Mouse (Mus musculus) neural tube, embryonic 14.5 days (tissue): ENCODE results near the gene Reps2. TPM values are rescaled to one million over a fixed set of nuclear protein-coding genes. Genes with fewer than 3 reads are reported as not detected.

ENCODE experiments used
- ATAC-seq: fragments of 200-750 bp; cut with Nextera tagmentation; 2 replicates; pipeline ENCODE4 v1.8.0; 2017; ENCODE audit warnings: low read depth, mild to moderate bottlenecking, moderate TSS enrichment, moderate library complexity
- H3K27ac ChIP-seq: fragments of 300-500 bp; sonication (generic); 2 replicates; pipeline ENCODE4 v1.5.1; 2014; ENCODE audit warnings: low read depth, mild to moderate bottlenecking, control low read depth, low read length, moderate library complexity, mixed read lengths
- H3K27me3 ChIP-seq: fragments of 300-500 bp; sonication (generic); 2 replicates; pipeline ENCODE4 v1.6.1; 2014; ENCODE audit warnings: low read length; ENCODE audit not compliant: control insufficient read depth, insufficient read depth
- H3K36me3 ChIP-seq: fragments of 300-500 bp; sonication (generic); 2 replicates; pipeline ENCODE4 v1.6.1; 2014; ENCODE audit warnings: low read length, mixed read lengths; ENCODE audit not compliant: control insufficient read depth, insufficient read depth
- H3K4me1 ChIP-seq: fragments of 300-500 bp; sonication (generic); 2 replicates; pipeline ENCODE4 v1.6.1; 2014; ENCODE audit warnings: low read length; ENCODE audit not compliant: control insufficient read depth, insufficient read depth
- H3K4me2 ChIP-seq: fragments of 300-500 bp; sonication (generic); 2 replicates; pipeline ENCODE4 v1.6.1; 2014; ENCODE audit warnings: mild to moderate bottlenecking, low read depth, low read length, control low read depth
- H3K4me3 ChIP-seq: fragments of 300-500 bp; sonication (generic); 2 replicates; pipeline ENCODE4 v1.5.1; 2014; ENCODE audit warnings: low read depth, low read length, control low read depth, mixed read lengths
- H3K9ac ChIP-seq: fragments of 300-500 bp; sonication (generic); replicated peaks from 2 replicates; pipeline ENCODE4 v1.6.1; 2014; ENCODE audit warnings: low read depth, mild to moderate bottlenecking, control low read depth, low read length, mixed read lengths
- H3K9me3 ChIP-seq: fragments of 300-500 bp; sonication (generic); 2 replicates; pipeline ENCODE4 v1.6.1; 2016; ENCODE audit warnings: low read length; ENCODE audit not compliant: control insufficient read depth
- WGBS: fragments of 180-500 bp; shearing (Covaris S2); extraction: QIAGEN DNeasy Blood & Tissue Kit; methylation state at CpG from one replicate; pipeline ENCODE4 v1.1.7; 2014; 5-methylcytosine and 5-hydroxymethylcytosine counted together
- polyA plus RNA-seq: library from polyadenylated mRNA; unstranded; fragments of >200 nt; fragmentation: Nextera tagmentation; extraction: Ambion mirVana; gene quantifications from 2 replicates; pipeline ENCODE4 v1.2.1, GENCODE M21; 2014

The Reps2 gene
- 3.6 and 4.0 TPM in 2 replicates for polyA plus RNA-seq

DNA sequence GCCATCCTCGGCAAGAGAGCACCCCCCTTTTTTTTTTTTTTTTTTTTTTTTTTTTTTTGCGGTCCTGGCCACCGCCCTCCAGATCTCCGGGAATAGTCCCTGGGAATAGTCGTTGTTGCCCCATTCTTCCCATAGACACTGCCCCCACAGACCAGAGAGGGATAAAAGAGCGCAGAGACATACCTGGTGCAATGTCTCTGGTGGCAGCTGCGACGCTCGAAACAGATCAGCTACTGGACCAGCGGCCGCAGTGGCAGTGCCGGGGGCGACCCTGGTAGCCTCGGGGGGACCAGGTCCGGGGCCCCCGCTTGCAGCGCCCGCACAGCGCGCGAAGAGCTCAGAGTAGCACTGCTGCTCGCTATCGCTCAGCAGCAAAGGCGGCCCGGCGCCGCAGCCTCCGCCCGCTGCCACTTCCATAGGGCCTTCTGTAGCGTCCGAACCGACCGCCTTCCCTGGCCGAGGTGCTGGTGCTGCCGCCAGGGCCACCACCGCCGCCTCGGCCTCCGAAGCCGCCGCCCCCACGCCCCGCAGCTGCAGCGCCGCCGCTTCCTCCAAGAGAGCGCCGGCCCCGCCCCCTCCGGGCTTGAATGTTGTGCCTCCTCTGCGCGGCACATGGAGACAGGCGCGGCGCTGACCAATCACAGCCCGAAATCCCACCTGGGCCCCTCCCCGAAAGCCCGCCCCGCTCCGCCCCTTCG is at the start of gene Reps2:
Gene Reps2, minus strand, starts transcription at position 559 of the 698 bp plus-strand sequence.
- Histone ChIP-seq H3K27ac (no peak within 1 kb of the TSS), H3K36me3 (no peaks in the 10 kb centered on the region), H3K4me2 (peak within 1 kb of the TSS; percentile 50), H3K9ac (peak within 1 kb of the TSS; percentile 53), H3K4me3 (peak within 1 kb of the TSS; percentile 52), H3K9me3 (no peaks in the 10 kb centered on the region), H3K4me1 (no peaks in the 10 kb centered on the region), H3K27me3 (0 out of 2 replicates have a peak, but pooled peaks cover 3% of the 10 kb centered on the region)
- 17% methylated on average over 48 of the region's 61 CpGs for WGBS
- ATAC-seq: peak; percentile 98

DNA sequence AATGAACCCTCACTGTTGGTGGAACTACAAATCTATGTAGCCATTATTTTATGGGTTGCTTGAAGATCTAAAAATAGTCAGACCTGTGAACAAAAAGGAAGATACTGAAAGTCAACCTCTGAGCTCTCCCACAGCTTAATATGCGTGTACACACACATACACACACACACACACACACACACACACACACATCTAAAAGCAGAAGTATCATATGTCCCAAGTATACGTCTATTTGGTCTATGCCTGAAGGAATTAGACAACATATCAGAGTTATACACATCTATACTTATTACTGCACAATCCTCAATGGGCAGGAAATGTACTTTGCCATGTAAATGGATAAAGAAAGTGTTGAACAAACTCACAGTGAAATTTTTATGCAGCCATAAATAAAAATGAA is 47.8 kb upstream of the Reps2 start:
- Histone ChIP-seq H3K27me3 (no peaks in the 10 kb centered on the region), H3K4me1 (no peaks in the 10 kb centered on the region), H3K27ac (no peak overlapping the region), H3K9ac (no peak overlapping the region), H3K4me2 (no peak overlapping the region), H3K9me3 (no peaks in the 10 kb centered on the region), H3K36me3 (no peaks in the 10 kb centered on the region), H3K4me3 (no peak overlapping the region)
- ATAC-seq: no peak
- WGBS: 63% methylated on average over 2 of the region's 2 CpGs

DNA sequence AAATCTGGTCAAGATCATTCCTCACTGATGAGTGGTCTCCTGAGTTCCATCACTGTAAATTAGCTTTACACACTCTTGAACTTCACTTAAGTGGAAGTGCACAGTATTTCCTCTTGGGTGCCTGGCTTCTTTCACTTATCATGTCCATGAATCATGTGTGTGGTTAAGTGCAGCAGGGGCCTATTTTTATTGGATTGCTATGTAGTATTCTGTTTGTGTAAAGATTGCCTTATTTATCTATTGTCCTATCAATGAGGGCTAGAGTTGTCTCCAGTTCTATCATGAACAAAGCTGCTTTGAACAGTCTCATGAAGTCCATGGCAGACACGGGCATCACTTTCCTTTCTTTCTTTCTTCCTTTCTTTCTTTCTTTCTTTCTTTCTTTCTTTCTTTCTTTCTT is 41.9 kb upstream of the Reps2 start:
- H3K9me3 ChIP-seq: no peaks in the 10 kb centered on the region
- H3K4me2 ChIP-seq: no peak overlapping the region
- ATAC-seq: no peak
- no peak overlapping the region for H3K4me3 ChIP-seq
- no peak overlapping the region for H3K9ac ChIP-seq
- no peaks in the 10 kb centered on the region for H3K27me3 ChIP-seq
- H3K36me3 ChIP-seq: no peaks in the 10 kb centered on the region
- WGBS: 86% methylated on average over 1 of the region's 1 CpGs
- no peak overlapping the region for H3K27ac ChIP-seq
- H3K4me1 ChIP-seq: no peaks in the 10 kb centered on the region

DNA sequence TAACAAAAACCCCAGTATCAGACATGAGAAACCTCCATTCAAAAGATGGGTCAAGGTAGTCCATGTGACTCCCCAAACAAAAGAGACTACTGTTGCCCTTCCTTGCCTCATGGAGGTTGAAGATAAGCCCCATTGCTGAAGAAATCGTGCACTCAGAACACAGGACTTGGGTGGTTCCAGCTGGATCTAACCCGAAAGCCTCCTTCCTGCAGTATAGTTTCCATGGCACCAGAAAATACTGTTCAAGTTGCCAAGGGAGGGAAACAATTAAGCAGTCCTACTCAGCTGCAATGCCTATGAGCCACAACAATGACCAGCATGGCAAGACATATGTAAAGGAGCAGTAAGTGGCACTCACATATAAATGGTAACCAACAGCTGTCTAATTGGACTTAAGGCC is 36.1 kb upstream of the Reps2 start:
- Histone ChIP-seq H3K27ac (no peak overlapping the region), H3K4me3 (no peak overlapping the region), H3K27me3 (no peaks in the 10 kb centered on the region), H3K4me2 (no peak overlapping the region), H3K9ac (no peak overlapping the region), H3K36me3 (no peaks in the 10 kb centered on the region), H3K9me3 (no peaks in the 10 kb centered on the region), H3K4me1 (no peaks in the 10 kb centered on the region)
- ATAC-seq: no peak
- WGBS: 68% methylated on average over 2 of the region's 2 CpGs

DNA sequence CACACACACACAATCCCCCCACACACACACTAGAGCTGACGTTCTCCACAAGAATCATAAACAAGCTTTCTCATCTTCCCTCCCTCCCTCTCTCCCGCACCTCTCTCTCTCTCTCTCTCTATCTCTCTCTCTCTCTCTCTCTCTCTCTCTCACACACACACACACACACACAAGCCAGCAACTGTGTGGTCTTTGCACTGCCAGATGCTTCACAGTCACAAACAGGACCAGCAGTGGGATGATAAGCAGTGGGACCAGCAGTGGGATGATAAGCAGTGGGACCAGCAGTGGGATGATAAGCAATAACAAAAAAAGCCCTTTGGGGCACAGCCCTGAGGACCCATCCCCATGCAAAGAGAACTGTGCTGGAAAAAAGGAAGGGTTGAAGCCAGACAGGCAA is 35.4 kb upstream of the Reps2 start:
- H3K9ac ChIP-seq: no peak overlapping the region
- no peak for ATAC-seq
- H3K27me3 ChIP-seq: no peaks in the 10 kb centered on the region
- H3K9me3 ChIP-seq: no peaks in the 10 kb centered on the region
- H3K4me2 ChIP-seq: no peak overlapping the region
- no peaks in the 10 kb centered on the region for H3K4me1 ChIP-seq
- H3K27ac ChIP-seq: no peak overlapping the region
- no peaks in the 10 kb centered on the region for H3K36me3 ChIP-seq
- no peak overlapping the region for H3K4me3 ChIP-seq
- 66% methylated on average over 2 of the region's 2 CpGs for WGBS

DNA sequence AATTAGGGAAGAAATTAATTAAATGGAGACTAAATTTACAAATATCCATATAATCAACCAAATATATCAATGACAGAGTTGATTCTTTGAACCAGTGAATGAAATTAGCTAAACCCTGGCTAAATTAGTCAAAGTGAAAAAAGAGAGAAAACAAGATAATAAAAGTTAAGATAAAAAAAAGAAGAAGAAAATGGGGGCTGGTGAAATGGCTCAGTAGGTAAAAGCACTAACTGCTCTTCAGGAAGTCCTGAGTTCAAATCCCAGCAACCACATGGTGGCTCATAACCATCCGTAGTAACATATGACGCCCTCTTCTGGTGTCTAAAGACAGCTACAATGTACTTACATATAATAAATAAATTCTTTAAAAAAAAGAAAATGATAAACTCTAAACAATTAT is 22.7 kb upstream of the Reps2 start:
- H3K4me2 ChIP-seq: no peak overlapping the region
- H3K4me1 ChIP-seq: no peaks in the 10 kb centered on the region
- no peak for ATAC-seq
- no peaks in the 10 kb centered on the region for H3K9me3 ChIP-seq
- H3K27me3 ChIP-seq: no peaks in the 10 kb centered on the region
- no peaks in the 10 kb centered on the region for H3K36me3 ChIP-seq
- H3K27ac ChIP-seq: no peak overlapping the region
- H3K9ac ChIP-seq: no peak overlapping the region
- no peak overlapping the region for H3K4me3 ChIP-seq
- 84% methylated on average over 2 of the region's 2 CpGs for WGBS

DNA sequence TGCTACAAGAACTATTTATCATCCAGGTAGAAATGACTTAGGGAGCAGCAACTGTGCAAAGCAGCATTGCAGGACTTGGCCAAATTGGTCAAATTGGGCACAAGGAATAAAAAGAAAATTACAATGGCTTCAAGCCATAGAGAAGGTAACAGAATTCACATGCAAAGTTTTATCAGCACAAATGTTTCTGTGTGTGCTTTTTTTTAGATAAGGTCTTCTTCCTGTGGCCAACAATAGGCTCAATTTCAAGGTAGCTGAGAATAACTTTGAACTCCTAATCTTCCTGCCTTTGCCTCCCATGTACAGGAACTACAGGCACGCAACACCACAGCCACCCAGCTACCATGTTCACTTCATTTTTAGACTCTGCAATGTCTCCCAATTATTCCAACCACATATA is 16.7 kb upstream of the Reps2 start:
- WGBS: 81% methylated on average over 1 of the region's 1 CpGs
- no peaks in the 10 kb centered on the region for H3K9me3 ChIP-seq
- ATAC-seq: no peak
- no peaks in the 10 kb centered on the region for H3K27me3 ChIP-seq
- H3K4me2 ChIP-seq: no peak overlapping the region
- no peak overlapping the region for H3K4me3 ChIP-seq
- H3K36me3 ChIP-seq: no peaks in the 10 kb centered on the region
- H3K4me1 ChIP-seq: no peaks in the 10 kb centered on the region
- no peak overlapping the region for H3K27ac ChIP-seq
- no peak overlapping the region for H3K9ac ChIP-seq

DNA sequence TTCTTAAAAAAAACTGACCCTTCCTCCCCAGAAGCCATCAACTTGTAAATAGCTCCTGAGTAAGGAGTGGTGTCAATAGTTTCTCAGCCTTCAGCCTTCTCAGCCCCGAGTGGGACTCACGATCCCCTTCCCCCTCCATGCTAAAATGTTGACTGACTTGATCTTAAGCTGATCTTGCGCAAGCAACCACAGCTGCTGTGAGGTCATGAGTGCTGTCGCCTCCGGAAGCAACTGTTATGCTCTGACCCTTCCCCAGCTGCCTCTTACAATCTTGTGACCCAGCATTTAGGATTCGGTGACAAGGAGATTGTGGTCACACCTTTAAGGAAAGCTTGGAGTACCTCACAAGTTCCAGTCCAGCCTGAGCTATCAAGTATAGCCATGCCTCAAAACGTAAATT is 10.1 kb upstream of the Reps2 start:
- no peak for ATAC-seq
- no peaks in the 10 kb centered on the region for H3K9me3 ChIP-seq
- no peak overlapping the region for H3K27ac ChIP-seq

DNA sequence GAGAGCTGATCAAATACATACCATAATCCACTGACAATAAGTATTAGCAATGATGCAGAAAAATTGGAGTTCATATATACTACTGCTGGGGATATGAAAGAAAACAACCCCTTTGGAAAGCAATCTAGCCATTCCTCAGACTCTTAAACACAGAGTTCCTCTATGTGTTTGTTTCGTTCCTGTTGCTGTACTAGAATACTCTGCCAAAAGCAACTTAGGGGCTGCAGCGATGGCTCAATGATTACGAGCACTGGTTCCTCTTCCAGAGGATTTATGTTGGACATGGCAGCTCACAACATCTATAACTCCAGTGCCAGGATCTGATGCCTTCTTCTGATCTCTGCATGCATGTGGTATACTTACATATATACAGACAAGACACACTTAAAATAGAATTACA is 9.0 kb upstream of the Reps2 start:
- H3K4me3 ChIP-seq: no peak overlapping the region
- H3K27me3 ChIP-seq: 0 out of 2 replicates have a peak, but pooled peaks cover 3% of the 10 kb centered on the region
- WGBS: 88% methylated on average over 3 of the region's 3 CpGs
- no peak overlapping the region for H3K9ac ChIP-seq
- no peak for ATAC-seq
- no peaks in the 10 kb centered on the region for H3K36me3 ChIP-seq
- no peaks in the 10 kb centered on the region for H3K9me3 ChIP-seq
- H3K27ac ChIP-seq: no peak overlapping the region
- no peaks in the 10 kb centered on the region for H3K4me1 ChIP-seq
- no peak overlapping the region for H3K4me2 ChIP-seq

More for the DNA sequence above, 10.1 kb upstream of the Reps2 start:
- H3K9ac ChIP-seq: no peak overlapping the region
- H3K4me3 ChIP-seq: no peak overlapping the region
- no peaks in the 10 kb centered on the region for H3K4me1 ChIP-seq
- WGBS: 85% methylated on average over 7 of the region's 7 CpGs
- H3K36me3 ChIP-seq: no peaks in the 10 kb centered on the region
- H3K4me2 ChIP-seq: no peak overlapping the region
- H3K27me3 ChIP-seq: no peaks in the 10 kb centered on the region
